Mouse (Mus musculus): ENCODE data around the gene Katnbl1. TPM values are rescaled to one million over a fixed set of nuclear protein-coding genes. Genes with fewer than 3 reads are reported as not detected.
"Not testable (repeated sequence)": the region's sequence is repeated elsewhere in the genome, so short reads cannot be mapped to it uniquely, and the experiment has no call there.

The Katnbl1 gene
- polyA plus RNA-seq, 2 experiments, result 6.5 to 20.0 TPM

DNA sequence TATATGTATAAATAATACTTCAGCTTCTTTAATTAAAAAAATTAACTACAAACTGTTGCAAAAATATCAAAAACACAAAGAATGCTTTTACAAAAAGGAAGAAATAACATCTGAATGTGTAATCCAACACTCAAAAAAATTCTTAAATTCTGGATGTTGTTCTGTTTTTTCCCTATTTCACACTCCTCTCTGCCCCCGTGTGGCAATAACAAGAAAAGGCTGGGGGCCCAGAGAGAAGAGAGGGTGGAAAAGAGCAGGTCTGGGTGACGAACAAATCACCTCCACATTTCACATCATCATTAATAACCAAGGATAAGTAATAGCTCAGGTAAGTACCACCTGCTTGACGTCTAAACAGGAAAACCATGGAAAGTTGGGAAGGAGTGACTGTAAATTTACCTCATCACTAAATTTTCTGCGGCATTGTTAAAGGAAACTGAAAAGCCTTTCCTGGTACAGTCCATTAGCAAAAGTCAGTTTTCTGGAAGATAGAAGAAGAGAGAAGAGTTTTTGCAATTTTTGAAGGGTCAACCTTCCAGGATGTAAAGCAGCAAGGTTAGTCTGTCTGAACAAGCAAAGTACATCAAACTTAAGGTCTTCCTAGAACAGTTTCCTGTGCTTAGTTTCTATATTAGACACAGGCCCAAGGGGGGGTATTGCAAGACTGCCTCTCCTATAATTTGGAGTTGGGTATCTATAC, 70.7 kb downstream of the Katnbl1 start:
- Histone ChIP-seq H3K9ac (replicated peaks) (no peak overlapping the region), H3K9me3 (ENCODE audit: control insufficient read depth, low read length) (no peaks in the 10 kb centered on the region), H3K4me3 (ENCODE audit: insufficient read depth in 1 of 2, low read depth in 2 of 2, low read length in 2 of 2) (no peak overlapping the region), H3K27me3 (ENCODE audit: control insufficient read depth, insufficient read depth, low read length) (no peaks in the 10 kb centered on the region), H3K4me2 (ENCODE audit: low read depth) (no peak overlapping the region), H3K4me1 (replicated peaks; ENCODE audit: control insufficient read depth in 2 of 2, insufficient read depth in 2 of 2, low read length in 1 of 2) (peaks cover 0 to 2% of the 10 kb centered on the region in 2 experiments; a peak in 2 of 4 replicates), H3K27ac (no peak overlapping the region), H3K36me3 (replicated peaks; ENCODE audit: control insufficient read depth, insufficient read depth, low read depth) (no peaks in the 10 kb centered on the region)
- peak; percentile 48 for TF ChIP-seq CTCF (IDR thresholded peaks at IDR 0.05; ENCODE audit: low read depth)
- no peak for TF ChIP-seq EP300 (IDR thresholded peaks at IDR 0.05; ENCODE audit: low read depth)
- WGBS (ENCODE audit: insufficient replicate concordance), result 26% methylated on average over 4 of the region's 4 CpGs
- DNase-seq (ENCODE audit: low read depth in 3 of 3, low spot score in 3 of 3) (peak in 1 of 3 experiments; percentile 22), ATAC-seq (ENCODE audit: insufficient read depth) (no peak)

DNA sequence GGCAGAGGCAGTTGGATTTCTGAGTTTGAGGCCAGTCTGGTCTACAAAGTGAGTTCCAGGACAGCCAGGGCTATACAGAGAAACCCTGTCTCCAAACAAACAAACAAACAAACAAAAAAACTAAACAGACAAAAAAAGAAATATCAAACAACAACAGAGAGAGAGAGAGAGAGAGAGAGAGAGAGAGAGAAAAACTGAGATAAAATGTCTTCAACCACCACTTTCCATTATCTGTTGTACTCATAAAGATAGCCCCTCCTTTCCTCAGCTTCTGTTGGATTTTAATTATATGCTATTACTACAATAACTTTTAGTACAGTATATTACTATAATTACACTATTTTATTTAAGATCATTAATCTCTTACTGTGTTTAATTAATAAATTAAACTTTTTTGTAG, 73.5 kb downstream of the Katnbl1 start:
- not testable (repeated sequence) for H3K4me2 ChIP-seq (ENCODE audit: low read depth); H3K4me3 ChIP-seq (ENCODE audit: insufficient read depth in 1 of 2, low read depth in 2 of 2, low read length in 2 of 2); DNase-seq (ENCODE audit: low read depth in 3 of 3, low spot score in 3 of 3); H3K36me3 ChIP-seq (replicated peaks; ENCODE audit: control insufficient read depth, insufficient read depth, low read depth); H3K4me1 ChIP-seq (replicated peaks; ENCODE audit: control insufficient read depth in 2 of 2, insufficient read depth in 2 of 2, low read length in 1 of 2); H3K9me3 ChIP-seq (ENCODE audit: control insufficient read depth, low read length); H3K27ac ChIP-seq; H3K27me3 ChIP-seq (ENCODE audit: control insufficient read depth, insufficient read depth, low read length); H3K9ac ChIP-seq (replicated peaks); ATAC-seq (ENCODE audit: insufficient read depth)

GRCm38 (mm10) chr2:112454125-112454861, 75.3 kb downstream of the Katnbl1 start:
- Histone ChIP-seq H3K27ac (peak overlapping the region; percentile 62), H3K27me3 (ENCODE audit: control insufficient read depth, insufficient read depth, low read length) (no peaks in the 10 kb centered on the region), H3K4me2 (ENCODE audit: low read depth) (peak overlapping the region; percentile 88), H3K9me3 (ENCODE audit: control insufficient read depth, low read length) (no peaks in the 10 kb centered on the region), H3K9ac (replicated peaks) (peak overlapping the region; percentile 98), H3K4me1 (replicated peaks; ENCODE audit: control insufficient read depth in 2 of 2, insufficient read depth in 2 of 2, low read length in 1 of 2) (peaks cover 3 to 7% of the 10 kb centered on the region in 2 experiments), H3K4me3 (ENCODE audit: insufficient read depth in 1 of 2, low read depth in 2 of 2, low read length in 2 of 2) (peak overlapping the region; percentile 93 to 100), H3K36me3 (replicated peaks; ENCODE audit: control insufficient read depth, insufficient read depth, low read depth) (no peaks in the 10 kb centered on the region)
- 27% methylated on average over 17 of the region's 17 CpGs for WGBS (ENCODE audit: insufficient replicate concordance)
- TF ChIP-seq EP300 (IDR thresholded peaks at IDR 0.05; ENCODE audit: low read depth) (no peak), CTCF (IDR thresholded peaks at IDR 0.05; ENCODE audit: low read depth) (no peak)
- ATAC-seq (ENCODE audit: insufficient read depth) (peak; percentile 57), DNase-seq (ENCODE audit: low read depth in 3 of 3, low spot score in 3 of 3) (no peak)

GRCm38 (mm10) chr2:112454862-112455564, 76.0 kb downstream of the Katnbl1 start, which contains the start of gene Emc7:
Gene Emc7, plus strand, starts transcription at chr2:112454997.
- WGBS (ENCODE audit: insufficient replicate concordance), result under 1% methylated on average over 49 of the region's 49 CpGs
- Histone ChIP-seq H3K9ac (replicated peaks) (peak within 1 kb of the TSS; percentile 98), H3K27ac (peak within 1 kb of the TSS; percentile 62), H3K9me3 (ENCODE audit: control insufficient read depth, low read length) (no peaks in the 10 kb centered on the region), H3K4me2 (ENCODE audit: low read depth) (peak within 1 kb of the TSS; percentile 88), H3K4me3 (ENCODE audit: insufficient read depth in 1 of 2, low read depth in 2 of 2, low read length in 2 of 2) (peak within 1 kb of the TSS; percentile 93 to 100), H3K4me1 (replicated peaks; ENCODE audit: control insufficient read depth in 2 of 2, insufficient read depth in 2 of 2, low read length in 1 of 2) (peaks cover 3 to 7% of the 10 kb centered on the region in 2 experiments), H3K36me3 (replicated peaks; ENCODE audit: control insufficient read depth, insufficient read depth, low read depth) (peaks cover 2% of the 10 kb centered on the region), H3K27me3 (ENCODE audit: control insufficient read depth, insufficient read depth, low read length) (no peaks in the 10 kb centered on the region)
- ATAC-seq (ENCODE audit: insufficient read depth) (peak; percentile 99), DNase-seq (ENCODE audit: low read depth in 3 of 3, low spot score in 3 of 3) (peak; percentile 91 to 92 (median 92))
- TF ChIP-seq CTCF (IDR thresholded peaks at IDR 0.05; ENCODE audit: low read depth), result no peak
- TF ChIP-seq EP300 (IDR thresholded peaks at IDR 0.05; ENCODE audit: low read depth), result no peak

- no peaks in the 10 kb centered on the region for H3K27me3 ChIP-seq (ENCODE audit: control insufficient read depth, insufficient read depth, low read length)
- no peaks in the 10 kb centered on the region for H3K9me3 ChIP-seq (ENCODE audit: control insufficient read depth, low read length)
- ATAC-seq (ENCODE audit: insufficient read depth) (no peak), DNase-seq (ENCODE audit: low read depth in 3 of 3, low spot score in 3 of 3) (no peak)
- no peak overlapping the region for H3K4me3 ChIP-seq (ENCODE audit: insufficient read depth in 1 of 2, low read depth in 2 of 2, low read length in 2 of 2)
- no peak overlapping the region for H3K9ac ChIP-seq (replicated peaks)
- peaks cover 27% of the 10 kb centered on the region for H3K36me3 ChIP-seq (replicated peaks; ENCODE audit: control insufficient read depth, insufficient read depth, low read depth)
- no peak overlapping the region for H3K4me2 ChIP-seq (ENCODE audit: low read depth)
- peaks cover 2 to 7% of the 10 kb centered on the region in 2 experiments for H3K4me1 ChIP-seq (replicated peaks; ENCODE audit: control insufficient read depth in 2 of 2, insufficient read depth in 2 of 2, low read length in 1 of 2)
- WGBS (ENCODE audit: insufficient replicate concordance), result 75% methylated on average over 3 of the region's 3 CpGs
- no peak overlapping the region for H3K27ac ChIP-seq
- 0 out of 2 replicates have a peak, but pooled peaks have one; percentile 3 for TF ChIP-seq CTCF (IDR thresholded peaks at IDR 0.05; ENCODE audit: low read depth)
- no peak for TF ChIP-seq EP300 (IDR thresholded peaks at IDR 0.05; ENCODE audit: low read depth)
These were observed 81.5 kb downstream of the Katnbl1 start for GRCm38 (mm10) chr2:112460557-112460956.

Other genes with a start within 250 kb of the Katnbl1 start
- not detected in 2 replicates for gene Olfr1316, start 244.2 kb upstream of the Katnbl1 start, polyA plus RNA-seq (2012; rRNA removed)
- not detected in 2 replicates for gene Olfr1316, start 244.2 kb upstream of the Katnbl1 start, polyA plus RNA-seq (2014; fragmentation: Nextera tagmentation; extraction: Ambion mirVana)
- gene Olfr1317, start 238.9 kb upstream of the Katnbl1 start, polyA plus RNA-seq (2012; rRNA removed), result not detected in 2 replicates
- not detected in 2 replicates for gene Olfr1317, start 238.9 kb upstream of the Katnbl1 start, polyA plus RNA-seq (2014; fragmentation: Nextera tagmentation; extraction: Ambion mirVana)
- not detected in 2 replicates for gene Olfr1318, start 225.0 kb upstream of the Katnbl1 start, polyA plus RNA-seq (2012; rRNA removed)
- not detected in 2 replicates for gene Olfr1318, start 225.0 kb upstream of the Katnbl1 start, polyA plus RNA-seq (2014; fragmentation: Nextera tagmentation; extraction: Ambion mirVana)
- gene Lpcat4, start 139.7 kb upstream of the Katnbl1 start, polyA plus RNA-seq (2012; rRNA removed), result 2.4 and 2.9 TPM in 2 replicates
- gene Lpcat4, start 139.7 kb upstream of the Katnbl1 start, polyA plus RNA-seq (2014; fragmentation: Nextera tagmentation; extraction: Ambion mirVana), result 1.9 and 2.1 TPM in 2 replicates
- gene Nutm1, start 119.9 kb upstream of the Katnbl1 start, polyA plus RNA-seq (2012; rRNA removed), result not detected in 2 replicates
- gene Nutm1, start 119.9 kb upstream of the Katnbl1 start, polyA plus RNA-seq (2014; fragmentation: Nextera tagmentation; extraction: Ambion mirVana), result not detected in 2 replicates
- 82.3 and 93.1 TPM in 2 replicates for gene Nop10, start 117.3 kb upstream of the Katnbl1 start, polyA plus RNA-seq (2012; rRNA removed)
- 164 and 166 TPM in 2 replicates for gene Nop10, start 117.3 kb upstream of the Katnbl1 start, polyA plus RNA-seq (2014; fragmentation: Nextera tagmentation; extraction: Ambion mirVana)
- 6.9 and 8.7 TPM in 2 replicates for gene Slc12a6, start 113.4 kb upstream of the Katnbl1 start, polyA plus RNA-seq (2012; rRNA removed)
- gene Slc12a6, start 113.4 kb upstream of the Katnbl1 start, polyA plus RNA-seq (2014; fragmentation: Nextera tagmentation; extraction: Ambion mirVana), result 3.4 and 4.9 TPM in 2 replicates
- not detected in 2 replicates for gene Gm21985, start 112.9 kb upstream of the Katnbl1 start, polyA plus RNA-seq (2012; rRNA removed)
- not detected in 2 replicates for gene Gm21985, start 112.9 kb upstream of the Katnbl1 start, polyA plus RNA-seq (2014; fragmentation: Nextera tagmentation; extraction: Ambion mirVana)
- 22.9 and 26.3 TPM in 2 replicates for gene Emc4, start 11.2 kb upstream of the Katnbl1 start, polyA plus RNA-seq (2012; rRNA removed)
- 37.4 and 38.1 TPM in 2 replicates for gene Emc4, start 11.2 kb upstream of the Katnbl1 start, polyA plus RNA-seq (2014; fragmentation: Nextera tagmentation; extraction: Ambion mirVana)
- 4.3 and 5.8 TPM in 2 replicates for gene Emc7, start 75.8 kb downstream of the Katnbl1 start, polyA plus RNA-seq (2012; rRNA removed)
- 13.0 and 13.3 TPM in 2 replicates for gene Emc7, start 75.8 kb downstream of the Katnbl1 start, polyA plus RNA-seq (2014; fragmentation: Nextera tagmentation; extraction: Ambion mirVana)
- gene Chrm5, start 101.6 kb downstream of the Katnbl1 start, polyA plus RNA-seq (2012; rRNA removed), result not detected in 2 replicates
- gene Chrm5, start 101.6 kb downstream of the Katnbl1 start, polyA plus RNA-seq (2014; fragmentation: Nextera tagmentation; extraction: Ambion mirVana), result not detected in 2 replicates
- gene Aven, start 113.8 kb downstream of the Katnbl1 start, polyA plus RNA-seq (2012; rRNA removed), result 5.2 and 8.6 TPM in 2 replicates
- 5.4 and 5.9 TPM in 2 replicates for gene Aven, start 113.8 kb downstream of the Katnbl1 start, polyA plus RNA-seq (2014; fragmentation: Nextera tagmentation; extraction: Ambion mirVana)

Data from liver, embryonic 14.5 days (tissue).